Mouse (Mus musculus): ENCODE measurements around the gene Hist3h2ba. TPM values are rescaled to one million over a fixed set of nuclear protein-coding genes. Genes with fewer than 3 reads are reported as not detected.

The Hist3h2ba gene
- total RNA-seq, 4 experiments from 2014 or later: 3.3 to 12.2 (median 7.8) TPM

DNA sequence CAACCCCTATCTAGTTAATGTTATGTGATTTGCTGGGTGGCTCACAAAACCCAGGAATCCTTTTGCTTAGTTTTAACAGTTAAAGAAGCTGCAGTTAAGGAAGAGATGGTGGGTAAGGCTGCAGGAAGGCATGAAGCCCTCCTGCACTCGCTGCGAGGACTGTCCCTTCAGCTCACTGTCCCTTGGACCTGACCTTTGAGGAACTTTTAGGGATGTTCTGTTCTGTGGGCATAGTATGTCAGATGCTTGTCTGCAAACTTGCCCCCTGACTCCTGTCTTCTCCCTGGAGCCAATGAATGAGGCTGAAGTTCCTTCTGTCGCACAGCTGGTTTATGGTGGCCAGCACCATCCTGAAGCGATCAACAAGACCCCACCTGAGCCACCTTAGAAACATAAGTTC is 40.4 kb downstream of the Hist3h2ba start:
- no peak for DNase-seq

DNA sequence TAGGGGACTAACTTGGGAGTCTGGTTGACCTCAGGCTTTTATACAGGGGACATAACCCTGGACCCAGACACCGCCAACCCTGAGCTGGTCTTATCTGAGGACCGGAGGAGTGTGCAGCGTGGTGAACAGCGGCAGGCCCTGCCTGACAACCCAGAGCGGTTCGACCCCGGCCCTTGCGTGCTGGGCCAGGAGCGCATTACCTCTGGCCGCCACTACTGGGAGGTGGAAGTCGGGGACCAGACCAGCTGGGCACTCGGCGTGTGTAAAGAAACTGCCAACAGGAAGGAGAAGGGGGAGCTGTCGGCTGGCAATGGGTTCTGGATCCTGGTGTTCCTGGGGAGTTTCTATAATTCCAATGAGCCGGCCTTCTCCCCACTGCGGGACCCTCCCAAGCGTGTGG is 41.4 kb downstream of the Hist3h2ba start:
- DNase-seq: no peak

DNA sequence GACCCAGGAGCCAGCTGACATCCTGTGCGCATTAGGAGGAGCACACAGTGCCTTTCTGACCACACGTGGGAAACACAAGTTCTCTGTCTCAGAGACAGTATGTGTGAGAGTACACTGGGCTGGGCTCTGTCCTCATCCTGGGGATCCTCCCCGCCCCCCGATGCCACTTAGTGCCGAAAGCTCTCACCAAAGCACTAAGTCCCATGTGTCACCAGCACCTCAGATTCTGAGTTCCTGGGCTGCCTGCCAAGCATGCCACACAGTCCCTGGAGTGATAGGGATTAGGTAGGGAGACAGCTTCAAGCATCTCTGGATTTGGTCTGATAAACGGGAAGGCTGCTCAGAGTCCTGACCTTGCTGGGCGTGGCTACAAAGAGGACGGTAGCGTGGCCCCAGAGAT is 42.1 kb downstream of the Hist3h2ba start:
- DNase-seq: no peak

DNA sequence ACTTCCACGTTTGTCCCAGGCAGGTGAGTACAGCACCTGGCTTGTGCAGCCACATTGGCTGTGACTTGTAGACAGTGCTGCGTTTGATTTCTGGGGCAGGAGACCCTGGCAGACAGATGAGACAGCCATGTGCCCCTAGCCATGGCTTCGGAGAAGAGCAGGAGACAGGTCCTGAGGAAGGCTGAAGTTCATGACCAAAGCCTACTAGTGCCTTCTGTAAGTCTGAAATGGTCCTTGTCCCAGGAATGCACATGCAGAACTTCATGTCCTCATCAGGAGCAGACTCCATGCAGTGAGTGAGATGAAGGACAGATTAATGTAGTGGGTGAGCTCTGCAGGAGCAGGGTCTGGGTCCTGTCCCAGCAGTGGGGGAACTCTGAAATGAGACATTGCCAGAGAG is 43.2 kb downstream of the Hist3h2ba start:
- DNase-seq: no peak

DNA sequence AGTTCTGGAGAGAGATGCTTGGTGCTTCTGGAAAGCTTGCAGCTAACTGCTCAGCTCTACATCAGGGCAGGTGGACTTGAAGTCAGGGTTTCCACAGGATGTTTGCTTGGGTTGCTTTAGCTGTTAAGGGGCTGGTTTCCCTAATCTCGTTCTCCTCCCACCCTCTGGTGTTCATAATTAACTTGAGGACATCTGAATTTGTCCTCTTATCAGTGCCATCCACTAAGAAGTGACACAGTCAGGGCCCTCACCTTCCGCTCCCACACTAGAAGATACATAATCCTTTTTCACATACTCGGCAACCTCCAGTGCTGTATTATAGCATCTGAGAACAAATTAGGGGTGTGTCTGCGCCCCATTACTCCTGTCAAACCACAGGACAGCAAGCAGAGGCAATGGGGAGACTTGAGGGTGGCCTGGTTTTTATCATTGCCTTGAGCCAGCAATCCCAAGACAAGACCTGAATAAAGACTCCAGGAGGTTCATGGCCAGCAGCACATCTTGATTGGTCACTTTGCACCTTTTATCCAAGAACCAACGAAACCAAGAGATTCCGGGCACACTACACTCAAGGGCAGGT is 44.5 kb downstream of the Hist3h2ba start:
- DNase-seq: no peak

DNA sequence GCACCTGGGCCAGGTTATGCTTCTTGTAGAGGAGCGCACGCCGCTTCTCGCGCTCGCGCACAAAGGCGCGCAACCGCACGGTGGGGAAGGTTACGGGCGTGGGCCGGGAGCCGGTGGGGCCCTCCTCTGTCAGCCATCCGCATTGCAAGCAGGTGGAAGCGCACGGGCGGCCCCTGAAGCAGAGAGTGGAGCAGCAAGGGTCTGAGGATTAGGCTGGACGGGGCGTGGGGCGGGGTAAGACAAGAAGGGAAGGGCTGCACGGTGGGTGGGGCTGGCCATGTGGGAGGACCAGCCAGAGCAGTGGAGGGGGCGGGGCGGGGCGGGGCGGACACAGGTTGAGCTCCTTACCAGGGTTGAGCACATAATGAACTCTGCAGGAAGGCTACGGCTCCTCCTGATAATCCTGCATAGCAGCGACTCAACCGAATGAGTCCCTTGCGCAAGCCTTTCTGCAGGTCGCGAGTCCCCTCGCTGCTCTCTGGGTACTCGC is 45.7 kb downstream of the Hist3h2ba start:
- no peak for DNase-seq

DNA sequence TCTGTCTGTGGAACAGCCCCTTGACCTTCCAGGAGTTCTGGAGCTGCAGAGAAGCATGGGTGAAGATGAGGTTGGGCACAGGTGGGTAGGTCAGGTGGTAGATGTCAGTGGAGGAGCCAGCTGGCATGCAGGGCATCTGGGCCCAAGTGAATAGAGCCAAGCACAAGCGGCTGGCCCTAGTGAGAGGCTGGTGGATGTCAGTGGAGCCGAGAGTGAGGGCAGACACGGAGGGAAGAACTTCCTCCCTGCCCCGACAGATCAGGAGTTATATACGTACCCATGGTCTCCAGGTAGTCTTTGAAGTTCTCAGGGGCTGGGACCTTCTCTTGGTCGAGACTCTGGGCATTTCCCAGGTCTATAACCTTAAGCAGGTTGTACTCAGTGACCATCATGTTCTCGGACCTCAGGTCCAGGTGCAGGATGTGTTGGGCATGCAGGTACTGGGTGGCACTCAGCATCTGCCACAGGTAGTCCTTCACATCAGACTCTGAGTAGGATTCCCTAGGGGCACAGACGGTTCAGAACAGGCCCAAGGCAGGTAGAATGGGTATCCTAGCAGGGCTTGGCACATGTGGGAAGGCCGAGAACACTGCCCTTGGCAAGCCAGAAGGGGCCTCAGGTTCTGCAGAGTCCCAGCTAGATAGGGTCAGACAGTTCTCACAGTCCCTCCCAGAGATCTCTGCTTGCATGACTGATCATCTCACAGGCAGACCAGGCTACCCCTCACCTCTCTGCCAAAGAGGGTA is 46.5 kb downstream of the Hist3h2ba start:
- DNase-seq: no peak

DNA sequence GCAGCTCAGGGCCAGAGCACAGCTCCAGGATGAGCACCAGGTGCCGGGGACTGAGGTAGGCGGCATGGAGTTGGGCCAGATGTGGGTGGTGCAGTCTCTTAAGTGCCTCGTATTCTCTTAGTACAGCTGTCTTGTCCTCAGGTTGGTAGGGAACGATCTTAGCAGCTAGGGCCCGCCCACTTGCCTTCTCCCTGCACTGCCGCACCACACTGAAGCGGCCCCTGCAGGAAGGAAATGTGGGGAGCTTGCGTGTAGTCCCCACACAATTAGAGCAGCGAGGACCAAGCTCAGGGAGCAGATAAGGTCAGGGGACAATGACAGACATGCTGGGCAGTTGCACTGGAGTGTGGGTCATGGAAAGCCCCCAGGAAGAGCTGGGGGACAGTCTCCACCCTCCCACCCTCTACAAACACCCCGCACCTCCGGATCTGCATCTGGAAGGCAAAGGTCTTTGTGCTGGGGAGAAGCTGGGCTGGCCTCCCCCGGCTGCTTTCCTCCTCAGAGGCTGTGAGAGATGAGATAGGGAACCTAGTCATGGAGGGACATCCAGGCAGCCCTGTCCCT is 47.2 kb downstream of the Hist3h2ba start:
- no peak for DNase-seq

DNA sequence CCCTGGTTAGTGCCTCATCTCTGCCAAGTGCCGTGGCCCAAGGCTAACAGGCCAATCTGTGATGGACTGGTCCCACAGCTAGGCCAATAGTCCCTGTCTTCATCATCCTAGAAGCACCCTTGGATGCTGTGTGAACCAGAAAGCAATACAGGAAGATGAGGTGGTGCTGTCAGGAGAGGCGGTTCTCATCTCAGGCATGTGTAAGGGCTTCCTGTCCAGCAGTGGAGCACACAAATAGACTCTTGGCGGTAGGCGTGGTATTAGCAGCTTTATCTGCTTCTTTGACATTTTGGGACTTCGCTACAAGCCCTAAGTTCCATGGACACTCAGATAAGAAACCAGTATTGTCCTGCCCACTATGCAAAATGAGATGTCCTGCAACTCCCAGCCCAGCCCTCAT is 48.8 kb downstream of the Hist3h2ba start:
- DNase-seq: no peak

Small RNAs within 50 kb of the gene (microRNA-seq; reads per million reads assigned to microRNA genes)
- 0.18 to 0.50 reads per million in 2 experiments for gene Gm44313

Other genes with a start within 250 kb of the Hist3h2ba start
- gene Olfr319, start 249.8 kb upstream of the Hist3h2ba start, total RNA-seq (2022): not detected
- not detected for gene Olfr318, start 224.9 kb upstream of the Hist3h2ba start, total RNA-seq (2022)
- gene Olfr317, start 209.7 kb upstream of the Hist3h2ba start, total RNA-seq (2022): not detected
- not detected for gene Olfr316, start 196.2 kb upstream of the Hist3h2ba start, total RNA-seq (2022)
- gene Olfr315, start 175.7 kb upstream of the Hist3h2ba start, total RNA-seq (2022): not detected
- gene Olfr314, start 166.0 kb upstream of the Hist3h2ba start, total RNA-seq (2022): not detected
- 1 to 10 TPM; 2.4 to 3.7 (median 2.9) TPM for gene Fam183b, start 147.0 kb upstream of the Hist3h2ba start, total RNA-seq (2022)
- gene Olfr313, start 133.9 kb upstream of the Hist3h2ba start, total RNA-seq (2022): not detected
- not detected for gene Olfr312, start 119.7 kb upstream of the Hist3h2ba start, total RNA-seq (2022)
- gene Olfr311, start 109.7 kb upstream of the Hist3h2ba start, total RNA-seq (2022): not detected
- 10 to 100 TPM in 2 of 4 experiments, 1 to 10 TPM in 2; 4.4 to 15.0 (median 10.3) TPM for gene Gm12258, start 101.8 kb upstream of the Hist3h2ba start, total RNA-seq (2022)
- 10 to 100 TPM in 1 of 4 experiments, 1 to 10 TPM in 3; 4.7 to 10.8 (median 7.9) TPM for gene 2810021J22Rik, start 81.7 kb upstream of the Hist3h2ba start, total RNA-seq (2022)
- 1 to 10 TPM; 3.8 to 6.3 (median 5.8) TPM for gene Zfp39, start 44.7 kb upstream of the Hist3h2ba start, total RNA-seq (2022)
- gene Btnl10, start 31.0 kb upstream of the Hist3h2ba start, total RNA-seq (2022): not detected
- 100 to 1,000 TPM; 179 to 200 (median 190) TPM for gene Rnf187, start 10.0 kb upstream of the Hist3h2ba start, total RNA-seq (2022)
- gene Hist3h2a, start 5.8 kb downstream of the Hist3h2ba start, total RNA-seq (2022): 10 to 100 TPM; 18.8 to 28.5 (median 26.2) TPM
- under 1 TPM; 0.21 to 0.59 (median 0.46) TPM for gene Trim17, start 5.8 kb downstream of the Hist3h2ba start, total RNA-seq (2022)
- gene Trim11, start 29.2 kb downstream of the Hist3h2ba start, total RNA-seq (2022): 10 to 100 TPM; 23.2 to 38.7 (median 31.3) TPM
- gene Obscn, start 187.5 kb downstream of the Hist3h2ba start, total RNA-seq (2022): 1 to 10 TPM; 1.5 to 2.2 (median 1.6) TPM
- 10 to 100 TPM; 19.3 to 23.3 (median 21.1) TPM for gene Iba57, start 214.8 kb downstream of the Hist3h2ba start, total RNA-seq (2022)
- 1 to 10 TPM in 2 of 4 experiments, under 1 TPM in 2; 0.66 to 1.4 (median 1.2) TPM for gene Gjc2, start 234.3 kb downstream of the Hist3h2ba start, total RNA-seq (2022)
- gene Guk1, start 243.3 kb downstream of the Hist3h2ba start, total RNA-seq (2022): 10 to 100 TPM; 67.1 to 80.4 (median 72.1) TPM